Mouse (Mus musculus) midbrain, embryonic 12.5 days (tissue): ENCODE data around the gene Cckar. TPM values are rescaled to one million over a fixed set of nuclear protein-coding genes. Genes with fewer than 3 reads are reported as not detected.
"Not testable (repeated sequence)": the region's sequence is repeated elsewhere in the genome, so short reads cannot be mapped to it uniquely, and the experiment has no call there.

ENCODE experiments used
- ATAC-seq: fragments of 200-750 bp; cut with Nextera tagmentation; 2 replicates; pipeline ENCODE4 v1.8.0; 2017; ENCODE audit warnings: low read depth, moderate TSS enrichment, moderate library complexity; ENCODE audit not compliant: low FRiP score
- H3K27ac ChIP-seq: fragments of 300-500 bp; sonication (generic); replicated peaks from 2 replicates; pipeline ENCODE4 v1.5.1; 2016; ENCODE audit warnings: mild to moderate bottlenecking
- H3K27me3 ChIP-seq: fragments of 300-500 bp; sonication (generic); 2 replicates; pipeline ENCODE4 v1.6.1; 2016; ENCODE audit warnings: mild to moderate bottlenecking
- H3K36me3 ChIP-seq: fragments of 300-500 bp; sonication (generic); 2 replicates; pipeline ENCODE4 v1.6.1; 2016
- H3K4me1 ChIP-seq: fragments of 300-500 bp; sonication (generic); 2 replicates; pipeline ENCODE4 v1.6.1; 2016
- H3K4me2 ChIP-seq: fragments of 300-500 bp; sonication (generic); replicated peaks from 2 replicates; pipeline ENCODE4 v1.6.1; 2016; ENCODE audit warnings: mild to moderate bottlenecking, moderate library complexity
- H3K4me3 ChIP-seq: fragments of 300-500 bp; sonication (generic); 2 replicates; pipeline ENCODE4 v1.5.1; 2016; ENCODE audit warnings: mild to moderate bottlenecking
- H3K9ac ChIP-seq: fragments of 300-500 bp; sonication (generic); replicated peaks from 2 replicates; pipeline ENCODE4 v1.6.1; 2016; ENCODE audit warnings: mild to moderate bottlenecking, moderate library complexity
- H3K9me3 ChIP-seq: fragments of 300-500 bp; sonication (generic); 2 replicates; pipeline ENCODE4 v1.6.1; 2016; ENCODE audit warnings: mild to moderate bottlenecking
- WGBS: fragments of 180-500 bp; shearing (Covaris S2); methylation state at CpG from one replicate; pipeline ENCODE4 v1.1.7; 2016; 5-methylcytosine and 5-hydroxymethylcytosine counted together
- polyA plus RNA-seq: library from polyadenylated mRNA; unstranded; fragments of >200 nt; fragmentation: Nextera tagmentation; extraction: Ambion mirVana; gene quantifications from 2 replicates; pipeline ENCODE4 v1.2.1, GENCODE M21; 2016

The Cckar gene
- polyA plus RNA-seq, 1 experiment from 2014 or later: 0.80 TPM

- ATAC-seq: no peak
- Histone ChIP-seq H3K4me1 (no peaks in the 10 kb centered on the region), H3K27ac (no peak overlapping the region), H3K36me3 (no peaks in the 10 kb centered on the region), H3K9me3 (no peaks in the 10 kb centered on the region), H3K27me3 (no peaks in the 10 kb centered on the region), H3K4me3 (no peak overlapping the region), H3K9ac (no peak overlapping the region), H3K4me2 (no peak overlapping the region)
- 89% methylated on average over 8 of the region's 8 CpGs for WGBS
Observed at GRCm38 (mm10) chr5:53692100-53692499, 15.4 kb downstream of the Cckar start.

GRCm38 (mm10) chr5:53691577-53691976 is 15.9 kb downstream of the Cckar start:
- Histone ChIP-seq H3K9me3 (no peaks in the 10 kb centered on the region), H3K9ac (no peak overlapping the region), H3K36me3 (no peaks in the 10 kb centered on the region), H3K4me3 (no peak overlapping the region), H3K4me1 (no peaks in the 10 kb centered on the region), H3K27ac (no peak overlapping the region), H3K4me2 (no peak overlapping the region), H3K27me3 (no peaks in the 10 kb centered on the region)
- 72% methylated on average over 3 of the region's 3 CpGs for WGBS
- ATAC-seq: no peak

- no peak for ATAC-seq
- Histone ChIP-seq H3K9me3 (no peaks in the 10 kb centered on the region), H3K9ac (no peak overlapping the region), H3K27me3 (no peaks in the 10 kb centered on the region), H3K4me2 (no peak overlapping the region), H3K4me1 (no peaks in the 10 kb centered on the region), H3K27ac (no peak overlapping the region), H3K36me3 (no peaks in the 10 kb centered on the region), H3K4me3 (no peak overlapping the region)
- 82% methylated on average over 7 of the region's 7 CpGs for WGBS
Observed at GRCm38 (mm10) chr5:53688326-53688725, 19.2 kb downstream of the Cckar start.

- no peaks in the 10 kb centered on the region for H3K4me1 ChIP-seq
- H3K27me3 ChIP-seq: no peaks in the 10 kb centered on the region
- no peak overlapping the region for H3K9ac ChIP-seq
- H3K27ac ChIP-seq: no peak overlapping the region
- no peak overlapping the region for H3K4me3 ChIP-seq
- H3K4me2 ChIP-seq: no peak overlapping the region
- no peaks in the 10 kb centered on the region for H3K9me3 ChIP-seq
- 78% methylated on average over 2 of the region's 2 CpGs for WGBS
- ATAC-seq: no peak
- H3K36me3 ChIP-seq: no peaks in the 10 kb centered on the region
Observed at GRCm38 (mm10) chr5:53686379-53686778, 21.1 kb downstream of the Cckar start.

- 86% methylated on average over 4 of the region's 4 CpGs for WGBS
- Histone ChIP-seq H3K27ac (no peak overlapping the region), H3K4me2 (no peak overlapping the region), H3K9me3 (no peaks in the 10 kb centered on the region), H3K9ac (no peak overlapping the region), H3K4me1 (no peaks in the 10 kb centered on the region), H3K4me3 (no peak overlapping the region), H3K36me3 (no peaks in the 10 kb centered on the region), H3K27me3 (no peaks in the 10 kb centered on the region)
- no peak for ATAC-seq
Observed at GRCm38 (mm10) chr5:53685623-53686022, 21.9 kb downstream of the Cckar start.

GRCm38 (mm10) chr5:53684417-53684816 is 23.1 kb downstream of the Cckar start:
- Histone ChIP-seq H3K36me3 (no peaks in the 10 kb centered on the region), H3K9ac (no peak overlapping the region), H3K4me3 (no peak overlapping the region), H3K9me3 (no peaks in the 10 kb centered on the region), H3K27ac (no peak overlapping the region), H3K4me2 (no peak overlapping the region), H3K27me3 (no peaks in the 10 kb centered on the region), H3K4me1 (no peaks in the 10 kb centered on the region)
- no peak; the same call in 1 of the 2 replicates for ATAC-seq
- 79% methylated on average over 1 of the region's 1 CpGs for WGBS

- H3K4me2 ChIP-seq: no peak overlapping the region
- H3K4me1 ChIP-seq: no peaks in the 10 kb centered on the region
- WGBS: 68% methylated on average over 3 of the region's 3 CpGs
- H3K27me3 ChIP-seq: no peaks in the 10 kb centered on the region
- ATAC-seq: no peak
- no peak overlapping the region for H3K9ac ChIP-seq
- no peaks in the 10 kb centered on the region for H3K9me3 ChIP-seq
- no peak overlapping the region for H3K27ac ChIP-seq
- H3K4me3 ChIP-seq: no peak overlapping the region
- H3K36me3 ChIP-seq: no peaks in the 10 kb centered on the region
Observed at GRCm38 (mm10) chr5:53683916-53684315, 23.6 kb downstream of the Cckar start.

- H3K9me3 ChIP-seq: no peaks in the 10 kb centered on the region
- H3K4me2 ChIP-seq: no peak overlapping the region
- no peak overlapping the region for H3K27ac ChIP-seq
- ATAC-seq: no peak
- H3K27me3 ChIP-seq: no peaks in the 10 kb centered on the region
- H3K36me3 ChIP-seq: no peaks in the 10 kb centered on the region
- H3K4me1 ChIP-seq: no peaks in the 10 kb centered on the region
- no peak overlapping the region for H3K4me3 ChIP-seq
- no peak overlapping the region for H3K9ac ChIP-seq
- 79% methylated on average over 6 of the region's 6 CpGs for WGBS
Observed at GRCm38 (mm10) chr5:53679651-53680050, 27.9 kb downstream of the Cckar start.

- Histone ChIP-seq H3K4me2 (no peak overlapping the region), H3K27ac (no peak overlapping the region), H3K36me3 (no peaks in the 10 kb centered on the region), H3K9ac (no peak overlapping the region), H3K27me3 (no peaks in the 10 kb centered on the region), H3K4me3 (no peak overlapping the region), H3K4me1 (no peaks in the 10 kb centered on the region), H3K9me3 (no peaks in the 10 kb centered on the region)
- ATAC-seq: no peak
- 54% methylated on average over 13 of the region's 13 CpGs for WGBS
Observed at GRCm38 (mm10) chr5:53678036-53678767, 29.3 kb downstream of the Cckar start.

GRCm38 (mm10) chr5:53676671-53677070 is 30.8 kb downstream of the Cckar start:
- H3K36me3 ChIP-seq: no peaks in the 10 kb centered on the region
- H3K4me2 ChIP-seq: no peak overlapping the region
- H3K9me3 ChIP-seq: no peaks in the 10 kb centered on the region
- H3K27me3 ChIP-seq: no peaks in the 10 kb centered on the region
- H3K4me1 ChIP-seq: no peaks in the 10 kb centered on the region
- no peak for ATAC-seq
- no peak overlapping the region for H3K27ac ChIP-seq
- H3K4me3 ChIP-seq: no peak overlapping the region
- no peak overlapping the region for H3K9ac ChIP-seq
- WGBS: 89% methylated on average over 8 of the region's 8 CpGs

- not testable (repeated sequence) for H3K4me2 ChIP-seq, H3K9me3 ChIP-seq, H3K9ac ChIP-seq, ATAC-seq, H3K27me3 ChIP-seq, H3K36me3 ChIP-seq, H3K27ac ChIP-seq, H3K4me3 ChIP-seq, H3K4me1 ChIP-seq
- 95% methylated on average over 5 of the region's 6 CpGs for WGBS
Observed at GRCm38 (mm10) chr5:53673493-53674150, 33.9 kb downstream of the Cckar start.

- ATAC-seq: peak; percentile 87
- Histone ChIP-seq H3K27me3 (no peaks in the 10 kb centered on the region), H3K36me3 (no peaks in the 10 kb centered on the region), H3K27ac (no peak overlapping the region), H3K9ac (no peak overlapping the region), H3K9me3 (no peaks in the 10 kb centered on the region), H3K4me3 (no peak overlapping the region), H3K4me1 (no peaks in the 10 kb centered on the region), H3K4me2 (no peak overlapping the region)
- WGBS: 33% methylated on average over 5 of the region's 5 CpGs
Observed at GRCm38 (mm10) chr5:53672352-53672751, 35.2 kb downstream of the Cckar start.
